Mouse (Mus musculus) cerebellum, adult 8-10 months (tissue): ENCODE results near the gene Map3k5.
"Not testable (repeated sequence)": the region's sequence is repeated elsewhere in the genome, so short reads cannot be mapped to it uniquely, and the experiment has no call there.

Experiments
- DNase-seq: peaks from one replicate; pipeline ENCODE4 v3.0.0; 2022

Gene Map3k5

GRCm38 (mm10) chr10:19968445-19968844, 34.2 kb downstream of the Map3k5 start:
- DNase-seq = no peak

DNA sequence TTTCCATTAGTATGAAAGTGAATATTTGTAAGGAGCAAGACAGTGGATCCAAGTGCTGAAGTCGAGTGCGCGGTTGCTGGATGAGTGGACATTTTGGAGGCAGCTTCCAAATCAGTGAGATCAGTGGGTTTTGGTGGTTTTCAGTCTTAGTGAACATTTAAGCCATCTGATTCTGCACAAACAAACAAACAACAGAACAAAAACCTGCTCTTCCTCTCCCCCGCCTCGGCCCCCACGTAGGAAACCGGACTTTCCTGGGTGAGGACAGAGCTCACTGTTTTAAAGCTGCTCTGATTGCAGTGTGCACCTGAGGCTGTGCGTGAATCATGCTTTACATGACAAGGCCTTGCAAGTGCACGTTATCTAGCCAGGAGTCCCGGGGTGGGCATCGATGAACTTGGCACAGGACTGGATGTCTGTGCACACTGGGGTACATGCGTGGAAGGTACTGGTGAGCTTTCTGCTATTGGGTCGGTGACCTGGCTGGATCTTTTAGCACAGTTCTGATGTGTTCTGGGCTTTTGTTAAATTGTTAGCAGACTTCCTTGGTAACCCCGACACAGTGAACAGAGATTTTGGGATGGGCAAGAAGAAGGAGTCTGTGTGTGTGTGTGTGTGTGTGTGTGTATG, 35.7 kb downstream of the Map3k5 start:
- no peak for DNase-seq

DNA sequence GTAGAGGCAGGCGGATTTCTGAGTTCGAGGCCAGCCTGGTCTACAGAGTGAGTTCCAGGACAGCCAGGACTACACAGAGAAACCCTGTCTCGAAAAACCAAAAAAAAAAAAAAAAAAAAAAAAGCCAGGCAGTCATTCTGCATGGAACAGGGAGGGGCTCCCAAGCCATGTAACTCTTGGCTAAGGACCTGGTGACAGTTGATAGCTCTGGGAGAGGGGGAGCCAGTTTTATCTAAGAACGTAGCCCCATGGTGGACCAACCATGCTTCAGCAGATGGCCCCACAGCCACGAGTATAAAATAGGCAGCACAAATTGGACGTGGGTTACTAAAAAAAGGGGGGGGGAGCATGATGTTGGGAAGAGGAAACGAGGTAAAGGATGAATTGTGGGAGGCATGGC, 37.2 kb downstream of the Map3k5 start:
- DNase-seq = not testable (repeated sequence)

- DNase-seq = no peak
Measured at GRCm38 (mm10) chr10:19973321-19974108, 39.2 kb downstream of the Map3k5 start.

DNA sequence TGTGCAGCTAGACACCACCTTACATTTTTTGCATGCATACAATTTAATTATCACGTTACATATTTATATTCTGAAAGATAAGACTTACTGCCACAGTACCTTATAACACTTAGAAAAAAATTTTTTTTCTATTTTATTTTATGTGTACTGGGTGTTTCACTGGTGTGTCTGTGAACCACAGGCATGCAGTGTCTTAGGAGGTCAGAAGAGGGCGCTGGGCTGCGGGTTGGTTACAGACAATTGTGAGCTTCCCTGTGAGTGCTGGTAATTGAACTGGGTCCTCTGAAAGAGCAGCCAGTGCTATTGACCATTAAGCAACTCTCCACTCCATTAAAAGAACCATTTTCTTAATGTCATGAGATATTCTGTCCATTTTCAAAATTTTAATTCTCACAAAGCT, 43.3 kb downstream of the Map3k5 start:
- no peak for DNase-seq

GRCm38 (mm10) chr10:19978662-19979199, 44.5 kb downstream of the Map3k5 start:
- DNase-seq = no peak

GRCm38 (mm10) chr10:19987736-19988135, 53.5 kb downstream of the Map3k5 start:
- DNase-seq = no peak

- no peak for DNase-seq
Measured at GRCm38 (mm10) chr10:19989986-19990385, 55.7 kb downstream of the Map3k5 start.

DNA sequence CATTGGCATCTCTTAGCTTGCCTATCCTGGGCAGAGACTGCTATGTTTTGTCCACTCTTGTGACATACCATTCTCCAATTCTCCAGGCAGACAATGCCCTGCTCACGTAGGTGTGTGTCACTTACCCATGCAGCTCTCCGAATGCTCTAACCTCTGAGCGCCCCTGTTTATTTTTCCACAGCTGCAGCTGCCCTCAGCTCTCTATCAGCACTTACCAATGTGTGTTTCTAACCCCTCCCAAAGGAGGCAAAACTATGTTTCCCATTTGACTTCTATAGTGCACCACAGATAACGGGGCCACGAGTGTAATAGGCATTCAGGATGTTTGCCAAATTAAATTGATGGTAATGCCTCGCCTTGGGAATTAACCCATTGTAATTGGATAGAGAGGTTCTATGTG, 56.4 kb downstream of the Map3k5 start:
- no peak for DNase-seq

- DNase-seq = no peak
Measured at GRCm38 (mm10) chr10:19991237-19991865, 57.1 kb downstream of the Map3k5 start.

- no peak for DNase-seq
Measured at GRCm38 (mm10) chr10:19991866-19992252, 57.6 kb downstream of the Map3k5 start.

DNA sequence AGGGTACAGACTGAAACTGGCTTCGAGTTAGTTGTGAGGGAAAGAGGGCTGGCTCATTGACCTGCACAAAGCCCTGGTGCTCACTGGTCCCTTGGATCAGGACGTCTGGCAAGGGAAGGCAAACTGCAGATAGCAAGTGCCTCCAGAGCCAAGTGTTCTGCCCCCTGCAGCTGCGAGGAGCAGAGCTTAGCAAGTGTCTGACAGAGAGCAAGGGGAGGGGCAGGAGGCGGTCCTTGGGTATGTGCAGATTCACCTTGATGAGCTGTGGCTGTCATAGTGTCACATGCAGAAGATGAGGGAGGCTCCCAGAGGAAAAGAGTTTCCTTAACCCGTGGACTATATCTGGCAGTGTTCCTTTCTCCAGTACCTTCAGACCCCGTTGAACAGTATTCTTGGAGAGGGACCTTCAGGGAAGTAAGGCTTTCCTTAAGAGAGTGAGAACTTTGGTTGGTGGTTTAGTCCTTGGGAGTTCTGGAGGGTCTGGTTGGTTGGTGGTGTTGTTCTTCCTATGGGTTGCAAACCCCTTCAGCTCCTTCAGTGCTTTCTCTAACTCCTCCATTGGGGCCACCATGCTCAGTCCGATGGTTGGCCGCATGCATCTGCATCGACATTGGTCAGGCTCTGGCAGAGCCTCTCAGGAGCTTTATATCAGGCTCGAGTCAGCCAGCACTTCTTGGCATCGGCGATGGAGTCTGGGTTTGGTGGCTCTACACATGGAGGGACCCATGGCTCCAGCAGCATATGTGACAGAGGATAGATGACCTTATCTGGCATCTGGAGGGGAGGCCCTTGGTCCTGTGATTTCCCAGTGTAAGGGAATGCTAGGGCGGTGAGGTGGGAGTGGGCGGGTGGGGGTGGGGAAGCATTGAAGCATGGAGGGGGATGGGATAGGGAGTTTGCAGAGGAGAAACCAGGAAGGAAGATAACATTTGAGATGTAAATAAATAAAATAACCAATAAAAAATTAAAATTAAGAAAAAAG, 60.5 kb downstream of the Map3k5 start:
- no peak for DNase-seq

- DNase-seq = no peak
Measured at GRCm38 (mm10) chr10:19996151-19996550, 61.9 kb downstream of the Map3k5 start.

- no peak for DNase-seq
Measured at GRCm38 (mm10) chr10:19999703-20000407, 65.6 kb downstream of the Map3k5 start.

DNA sequence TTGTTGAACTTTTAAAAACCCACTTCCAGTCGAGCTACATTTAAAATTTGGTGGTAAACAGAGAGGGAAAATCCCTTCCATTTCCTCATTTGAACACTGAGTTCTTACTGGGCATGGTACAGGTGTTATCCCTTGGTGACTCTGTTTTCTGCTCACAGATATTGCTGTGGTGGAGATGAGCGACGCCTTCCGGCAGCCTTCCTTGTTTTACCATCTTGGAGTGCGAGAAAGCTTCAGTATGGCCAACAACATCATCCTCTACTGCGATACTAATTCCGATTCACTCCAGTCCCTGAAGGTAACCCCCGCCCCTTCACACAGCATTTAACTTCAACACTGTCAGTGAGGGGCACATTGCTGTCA, 66.1 kb downstream of the Map3k5 start:
- DNase-seq = no peak

DNA sequence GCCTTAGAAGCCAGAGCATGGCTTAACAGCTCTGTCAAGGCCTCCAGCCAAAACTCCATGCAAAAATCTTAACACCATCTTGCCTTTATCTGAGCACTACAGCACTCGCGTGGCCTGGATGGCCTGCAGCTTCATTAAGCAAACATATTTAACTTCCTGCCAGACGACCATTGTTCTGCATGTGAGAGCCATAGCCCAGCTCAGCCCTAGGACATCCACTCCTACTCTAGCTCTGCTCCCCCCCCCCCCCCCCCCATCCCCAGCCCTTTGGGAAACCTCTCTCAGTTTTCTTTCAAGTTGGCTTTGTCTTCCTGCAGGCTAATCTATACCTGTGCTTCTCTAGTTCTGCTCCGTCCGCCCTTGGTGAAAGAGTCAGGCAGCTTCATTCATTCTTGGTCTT, 67.7 kb downstream of the Map3k5 start:
- no peak for DNase-seq

GRCm38 (mm10) chr10:20003006-20003405, 68.7 kb downstream of the Map3k5 start:
- no peak for DNase-seq

DNA sequence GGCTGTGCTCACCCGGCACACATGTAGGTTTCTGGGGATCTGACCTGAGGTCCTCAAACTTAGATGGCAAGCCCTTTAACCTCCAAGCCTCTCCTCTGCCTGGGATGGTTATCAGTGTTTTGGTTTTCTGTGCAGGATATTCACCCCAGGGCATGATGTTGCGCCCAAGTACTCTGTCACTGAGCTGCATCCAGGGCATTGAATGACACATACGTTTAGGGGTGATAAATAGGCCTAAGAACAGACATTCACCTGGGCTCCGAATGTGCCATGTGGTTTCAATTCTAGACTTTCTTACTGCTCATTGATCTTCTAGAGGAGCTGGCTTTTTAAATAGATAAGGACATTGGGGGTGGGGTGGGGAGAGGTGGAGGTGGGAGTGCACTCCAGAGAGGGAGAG, 70.5 kb downstream of the Map3k5 start:
- DNase-seq = no peak

DNA sequence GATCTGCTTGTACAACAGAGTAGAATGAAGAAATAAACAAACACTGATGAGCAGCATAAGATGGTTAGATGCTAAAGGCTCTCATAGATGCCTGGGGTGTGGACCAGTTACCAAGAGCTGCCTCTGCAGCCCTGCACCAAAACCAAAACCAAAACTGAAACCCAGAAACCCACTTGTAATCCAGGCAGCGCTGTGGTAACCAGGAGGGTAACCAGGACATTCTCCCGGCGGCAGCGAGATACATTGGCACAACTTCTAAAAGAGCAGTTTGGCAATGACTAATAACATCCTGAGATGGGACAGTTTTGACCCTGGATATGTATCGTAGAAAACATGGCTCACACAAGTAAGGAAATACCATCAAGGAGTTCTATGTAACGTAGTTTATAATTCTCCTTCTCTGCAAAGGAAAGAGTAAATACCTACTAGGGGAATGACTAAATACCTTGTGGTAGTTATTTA, 71.2 kb downstream of the Map3k5 start:
- no peak for DNase-seq

- DNase-seq = peak; percentile 27
Measured at GRCm38 (mm10) chr10:20006333-20007093, 72.2 kb downstream of the Map3k5 start.

GRCm38 (mm10) chr10:20009310-20009709, 75.0 kb downstream of the Map3k5 start:
- no peak for DNase-seq
